Mouse (Mus musculus) heart, postnatal 14 days (tissue): Measurements from ENCODE around the gene Tex46. TPM values are rescaled to one million over a fixed set of nuclear protein-coding genes. Genes with fewer than 3 reads are reported as not detected.

Experiments
- DNase-seq, 2 experiments: peaks; one replicate each; pipeline ENCODE4 v3.0.0; 2021 to 2022
- intact Hi-C: fragments of 180-260 bp; cut with DNase I; formaldehyde crosslinking; loops from one replicate; pipeline ENCODE4 v1.15.1; 2025
- total RNA-seq, 2 experiments: library from RNA; stranded (reverse); gene quantifications; 2 replicates each; pipeline ENCODE4 v1.2.3; 2021

Gene Tex46
- total RNA-seq, 2 experiments from 2014 or later = not detected

GRCm38 (mm10) chr4:136622388-136622787, 12.2 kb downstream of the Tex46 start, which contains the start of gene Lactbl1:
Lactbl1 (plus strand) TSS chr4:136622621.
- intact Hi-C loops = loop anchor here (5.0 to 10.0 kb wide), 2 partner anchors 190 to 378 kb away; partner anchors contain the start of gene Tcea3
- no peak for DNase-seq

- DNase-seq = no peak
- intact Hi-C loops = loop anchor here (10.0 kb wide), 1 partner anchor 382 kb away; the partner anchor contains the start of gene Tcea3
Measured at GRCm38 (mm10) chr4:136626590-136626989, 16.4 kb downstream of the Tex46 start.

GRCm38 (mm10) chr4:136631237-136631994, 21.2 kb downstream of the Tex46 start:
- peak; percentile 60 to 74 for DNase-seq
- intact Hi-C loops = no loop called here

GRCm38 (mm10) chr4:136635995-136636394, 25.8 kb downstream of the Tex46 start:
- no peak for DNase-seq
- intact Hi-C loops = no loop called here

GRCm38 (mm10) chr4:136636511-136636910, 26.3 kb downstream of the Tex46 start:
- DNase-seq = no peak
- intact Hi-C loops = no loop called here

- DNase-seq = no peak
- intact Hi-C loops = no loop called here
Measured at GRCm38 (mm10) chr4:136636983-136637562, 26.8 kb downstream of the Tex46 start.

GRCm38 (mm10) chr4:136637563-136638229, 27.5 kb downstream of the Tex46 start:
- DNase-seq = peak; percentile 16 to 25

GRCm38 (mm10) chr4:136638230-136638750, 28.1 kb downstream of the Tex46 start:
- no peak for DNase-seq
- intact Hi-C loops = no loop called here

More at GRCm38 (mm10) chr4:136637563-136638229, 27.5 kb downstream of the Tex46 start:
- intact Hi-C loops = no loop called here

GRCm38 (mm10) chr4:136638890-136639289, 28.7 kb downstream of the Tex46 start:
- intact Hi-C loops = no loop called here
- no peak for DNase-seq

GRCm38 (mm10) chr4:136648922-136649479, 38.8 kb downstream of the Tex46 start:
- DNase-seq = peak; percentile 72 to 87
- intact Hi-C loops = loop anchor here (5.0 kb wide), 1 partner anchor 423 kb away; no protein-coding TSS in a partner anchor

GRCm38 (mm10) chr4:136649480-136650196, 39.4 kb downstream of the Tex46 start:
- no peak for DNase-seq
- intact Hi-C loops = loop anchor here (5.0 kb wide), 2 partner anchors 333 to 423 kb away; no protein-coding TSS in a partner anchor

- no peak for DNase-seq
- intact Hi-C loops = loop anchor here (5.0 kb wide), 1 partner anchor 332 kb away; no protein-coding TSS in a partner anchor
Measured at GRCm38 (mm10) chr4:136650261-136650660, 40.0 kb downstream of the Tex46 start.

GRCm38 (mm10) chr4:136651357-136651811, 41.1 kb downstream of the Tex46 start:
- peak; percentile 27 to 33 for DNase-seq
- intact Hi-C loops = loop anchor here (5.0 kb wide), 1 partner anchor 331 kb away; no protein-coding TSS in a partner anchor

- DNase-seq = no peak
- intact Hi-C loops = loop anchor here (5.0 kb wide), 1 partner anchor 330 kb away; no protein-coding TSS in a partner anchor
Measured at GRCm38 (mm10) chr4:136651882-136652527, 41.8 kb downstream of the Tex46 start.

- DNase-seq = no peak
- intact Hi-C loops = loop anchor here (5.0 kb wide), 1 partner anchor 330 kb away; no protein-coding TSS in a partner anchor
Measured at GRCm38 (mm10) chr4:136652528-136652910, 42.3 kb downstream of the Tex46 start.

GRCm38 (mm10) chr4:136653019-136653418, 42.8 kb downstream of the Tex46 start:
- no peak for DNase-seq
- intact Hi-C loops = loop anchor here (5.0 kb wide), 1 partner anchor 329 kb away; no protein-coding TSS in a partner anchor

- DNase-seq = no peak
- intact Hi-C loops = loop anchor here (5.0 kb wide), 1 partner anchor 329 kb away; no protein-coding TSS in a partner anchor
Measured at GRCm38 (mm10) chr4:136653692-136654234, 43.5 kb downstream of the Tex46 start.

GRCm38 (mm10) chr4:136657914-136658313, 47.7 kb downstream of the Tex46 start:
- intact Hi-C loops = no loop called here
- DNase-seq = no peak
